Mouse (Mus musculus): ENCODE measurements around the gene Lin9.

Gene Lin9

DNA sequence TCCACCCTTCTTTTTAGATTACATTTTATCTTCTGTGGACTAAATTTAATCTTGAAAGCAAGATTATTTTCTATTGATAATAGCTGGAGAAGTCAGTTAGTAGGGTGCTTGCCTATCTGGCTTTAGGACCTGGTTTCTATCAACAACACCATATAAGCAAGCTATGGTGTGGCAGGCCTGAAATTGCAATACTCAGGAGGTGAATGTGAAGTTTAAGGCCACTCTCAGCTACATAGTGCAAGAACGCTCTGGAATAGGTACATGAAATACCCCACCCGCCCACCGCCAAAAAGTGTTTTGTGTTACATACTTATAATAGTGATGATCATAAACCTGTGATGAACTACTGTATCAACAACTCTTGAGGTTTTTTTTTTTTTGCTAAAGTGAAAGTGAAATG is 88.3 kb downstream of the Lin9 start:
- CTCF ChIA-PET: interaction anchor here in 2 of 4 experiments (0.7 to 2.3 kb wide), 3 partner anchors 9 to 34 kb away, joined by 3 to 6 read pairs (median 3); no protein-coding TSS in a partner anchor

More for the DNA sequence above, 88.3 kb downstream of the Lin9 start:
- POLR2A ChIA-PET: interaction anchor here in 3 of 4 experiments (0.6 to 2.7 kb wide), 21 partner anchors 9 to 703 kb away, joined by 3 to 7 read pairs (median 4); partner anchors contain the start of gene Sde2 (in 1 of the 3)

Data from embryonic stem cell, embryonic (primary cell).